Mouse (Mus musculus) liver, postnatal 0 days (tissue): ENCODE data around the gene Kcnk13.

ENCODE experiments used
- CTCF ChIP-seq: sonication (generic); IDR thresholded peaks from 2 replicates; pipeline ENCODE4 v1.5.1; 2016; ENCODE audit warnings: antibody characterized with exemption, low read depth
- EP300 ChIP-seq: IDR thresholded peaks from 2 replicates; pipeline ENCODE4 v1.6.1; 2016; ENCODE audit warnings: antibody characterized with exemption, low read depth, mild to moderate bottlenecking

GRCm38 (mm10) chr12:100089265-100089664 lies 125.0 kb downstream of the Kcnk13 start:
- TF ChIP-seq EP300: no peak
- TF ChIP-seq CTCF: no peak
